Mouse (Mus musculus) subcutaneous adipose tissue, adult 2 months (tissue): ENCODE data around the gene Defb39. TPM values are rescaled to one million over a fixed set of nuclear protein-coding genes. Genes with fewer than 3 reads are reported as not detected.

ENCODE experiments used
- polyA plus RNA-seq: library from polyadenylated mRNA; depleted of rRNA; stranded (reverse); fragments of >200 nt; gene quantifications from 2 replicates; pipeline ENCODE4 v1.2.3, GENCODE M21; 2012; ENCODE audit warnings: low replicate concordance; rRNA removed

Gene Defb39
- polyA plus RNA-seq = not detected in 2 replicates

GRCm38 (mm10) chr8:19064710-19065109 lies at the start of gene Defb39:
Gene Defb39 (minus strand): TSS chr8:19064810.

GRCm38 (mm10) chr8:19026466-19026865 lies 38.1 kb downstream of the Defb39 start, which contains the start of gene Defb38:
Gene Defb38 (minus strand): TSS chr8:19026566.

Other genes with a start within 250 kb of the Defb39 start
- not detected in 2 replicates for gene Defb40, start 86.6 kb downstream of the Defb39 start, polyA plus RNA-seq
- gene Defb37, start 73.8 kb downstream of the Defb39 start, polyA plus RNA-seq = not detected in 2 replicates
- not detected in 2 replicates for gene Defb38, start 38.2 kb downstream of the Defb39 start, polyA plus RNA-seq
- gene Defb12, start 50.0 kb upstream of the Defb39 start, polyA plus RNA-seq = 0.28 TPM in 1 of 2 replicates, not detected in the other
- not detected in 2 replicates for gene Defb34, start 58.9 kb upstream of the Defb39 start, polyA plus RNA-seq
- gene Gm45826, start 76.0 kb upstream of the Defb39 start, polyA plus RNA-seq = not detected in 2 replicates
- gene Defb14, start 129.5 kb upstream of the Defb39 start, polyA plus RNA-seq = not detected in 2 replicates
- gene Defb4, start 133.9 kb upstream of the Defb39 start, polyA plus RNA-seq = not detected in 2 replicates
- gene Defb6, start 160.7 kb upstream of the Defb39 start, polyA plus RNA-seq = not detected in 2 replicates
- gene Defb46, start 175.1 kb upstream of the Defb39 start, polyA plus RNA-seq = not detected in 2 replicates
- gene Defb5, start 182.8 kb upstream of the Defb39 start, polyA plus RNA-seq = not detected in 2 replicates
- gene Defb3, start 228.6 kb upstream of the Defb39 start, polyA plus RNA-seq = not detected in 2 replicates